Mouse (Mus musculus) forebrain, embryonic 12.5 days (tissue): ENCODE measurements around the gene Urb1. TPM values are rescaled to one million over a fixed set of nuclear protein-coding genes. Genes with fewer than 3 reads are reported as not detected.
A peak's percentile ranks its signal among the peaks of the same experiment; 100 is the strongest.

Experiments used
- ATAC-seq: fragments of 200-750 bp; cut with Nextera tagmentation; 2 replicates; pipeline ENCODE4 v1.8.0; 2017; ENCODE audit warnings: moderate TSS enrichment; ENCODE audit not compliant: low FRiP score
- H3K27ac ChIP-seq: fragments of 300-500 bp; sonication (generic); 2 replicates; pipeline ENCODE4 v1.5.1; 2016; ENCODE audit warnings: mild to moderate bottlenecking
- H3K27me3 ChIP-seq: fragments of 300-500 bp; sonication (generic); 2 replicates; pipeline ENCODE4 v1.6.1; 2016; ENCODE audit warnings: mild to moderate bottlenecking
- H3K36me3 ChIP-seq: fragments of 300-500 bp; sonication (generic); replicated peaks from 2 replicates; pipeline ENCODE4 v1.6.1; 2016; ENCODE audit warnings: mild to moderate bottlenecking
- H3K4me1 ChIP-seq: fragments of 300-500 bp; sonication (generic); 2 replicates; pipeline ENCODE4 v1.6.1; 2016
- H3K4me2 ChIP-seq: fragments of 300-500 bp; sonication (generic); 2 replicates; pipeline ENCODE4 v1.6.1; 2016; ENCODE audit warnings: mild to moderate bottlenecking, moderate library complexity
- H3K4me3 ChIP-seq: fragments of 300-500 bp; sonication (generic); replicated peaks from 2 replicates; pipeline ENCODE4 v1.5.1; 2016; ENCODE audit warnings: mild to moderate bottlenecking
- H3K9ac ChIP-seq: fragments of 300-500 bp; sonication (generic); 2 replicates; pipeline ENCODE4 v1.6.1; 2016; ENCODE audit warnings: mild to moderate bottlenecking
- H3K9me3 ChIP-seq: fragments of 300-500 bp; sonication (generic); 2 replicates; pipeline ENCODE4 v1.6.1; 2016
- WGBS: fragments of 180-500 bp; shearing (Covaris S2); methylation state at CpG from one replicate; pipeline ENCODE4 v1.1.7; 2016; 5-methylcytosine and 5-hydroxymethylcytosine counted together
- polyA plus RNA-seq: library from polyadenylated mRNA; unstranded; fragments of >200 nt; fragmentation: Nextera tagmentation; extraction: Ambion mirVana; gene quantifications from 2 replicates; pipeline ENCODE4 v1.2.1, GENCODE M21; 2016

Urb1 gene
- polyA plus RNA-seq, 1 experiment from 2014 or later = 13.9 TPM

- H3K36me3 ChIP-seq = no peaks in the 10 kb centered on the region
- H3K27ac ChIP-seq = no peak overlapping the region
- H3K4me3 ChIP-seq = no peak overlapping the region
- 90% methylated on average over 10 of the region's 10 CpGs for WGBS
- no peaks in the 10 kb centered on the region for H3K4me1 ChIP-seq
- no peaks in the 10 kb centered on the region for H3K9me3 ChIP-seq
- ATAC-seq = no peak
- H3K4me2 ChIP-seq = no peak overlapping the region
- H3K9ac ChIP-seq = no peak overlapping the region
- H3K27me3 ChIP-seq = 0 out of 2 replicates have a peak, but pooled peaks cover 4% of the 10 kb centered on the region
These were observed 12.2 kb upstream of the Urb1 start for GRCm38 (mm10) chr16:90822284-90822935.

- Histone ChIP-seq H3K36me3 (no peaks in the 10 kb centered on the region), H3K9me3 (no peaks in the 10 kb centered on the region), H3K9ac (no peak overlapping the region), H3K4me3 (no peak overlapping the region), H3K4me2 (no peak overlapping the region), H3K4me1 (no peaks in the 10 kb centered on the region), H3K27ac (no peak overlapping the region), H3K27me3 (0 out of 2 replicates have a peak, but pooled peaks cover 10% of the 10 kb centered on the region)
- ATAC-seq = no peak
- WGBS = 89% methylated on average over 14 of the region's 14 CpGs
These were observed 11.0 kb upstream of the Urb1 start for GRCm38 (mm10) chr16:90821046-90821697.

GRCm38 (mm10) chr16:90820326-90820725 lies 10.1 kb upstream of the Urb1 start:
- no peaks in the 10 kb centered on the region for H3K9me3 ChIP-seq
- no peaks in the 10 kb centered on the region for H3K36me3 ChIP-seq
- 0 out of 2 replicates have a peak, but pooled peaks cover 10% of the 10 kb centered on the region for H3K27me3 ChIP-seq
- H3K4me1 ChIP-seq = no peaks in the 10 kb centered on the region
- no peak overlapping the region for H3K27ac ChIP-seq
- no peak overlapping the region for H3K4me3 ChIP-seq
- no peak for ATAC-seq
- H3K9ac ChIP-seq = no peak overlapping the region
- WGBS = 83% methylated on average over 6 of the region's 6 CpGs
- no peak overlapping the region for H3K4me2 ChIP-seq

- 88% methylated on average over 5 of the region's 5 CpGs for WGBS
- Histone ChIP-seq H3K36me3 (no peaks in the 10 kb centered on the region), H3K27me3 (0 out of 2 replicates have a peak, but pooled peaks cover 6% of the 10 kb centered on the region), H3K9me3 (no peaks in the 10 kb centered on the region), H3K27ac (no peak overlapping the region), H3K4me2 (no peak overlapping the region), H3K9ac (no peak overlapping the region), H3K4me3 (no peak overlapping the region), H3K4me1 (peaks cover 10% of the 10 kb centered on the region)
- no peak for ATAC-seq
These were observed 1.9 kb upstream of the Urb1 start for GRCm38 (mm10) chr16:90812086-90812485.

GRCm38 (mm10) chr16:90810716-90811256 lies 573 bp upstream of the Urb1 start:
- Histone ChIP-seq H3K36me3 (no peaks in the 10 kb centered on the region), H3K27me3 (no peaks in the 10 kb centered on the region), H3K4me3 (peak overlapping the region; percentile 71), H3K4me1 (peaks cover 10% of the 10 kb centered on the region), H3K4me2 (peak overlapping the region; percentile 66), H3K9me3 (no peaks in the 10 kb centered on the region), H3K27ac (0 out of 2 replicates have a peak overlapping the region, but pooled peaks have one; percentile 57), H3K9ac (peak overlapping the region; percentile 46)
- 42% methylated on average over 11 of the region's 11 CpGs for WGBS
- ATAC-seq = peak; percentile 47

- H3K9me3 ChIP-seq = no peaks in the 10 kb centered on the region
- H3K36me3 ChIP-seq = peaks cover 50% of the 10 kb centered on the region
- no peak overlapping the region for H3K4me3 ChIP-seq
- WGBS = 92% methylated on average over 5 of the region's 5 CpGs
- H3K4me2 ChIP-seq = no peak overlapping the region
- no peak overlapping the region for H3K9ac ChIP-seq
- no peak for ATAC-seq
- peaks cover 6% of the 10 kb centered on the region for H3K4me1 ChIP-seq
- no peaks in the 10 kb centered on the region for H3K27me3 ChIP-seq
- no peak overlapping the region for H3K27ac ChIP-seq
These were observed 5.7 kb downstream of the Urb1 start for GRCm38 (mm10) chr16:90804466-90804865.

GRCm38 (mm10) chr16:90801928-90802327 lies 8.3 kb downstream of the Urb1 start:
- Histone ChIP-seq H3K9ac (no peak overlapping the region), H3K36me3 (peaks cover 68% of the 10 kb centered on the region)
- 81% methylated on average over 3 of the region's 3 CpGs for WGBS

GRCm38 (mm10) chr16:90801251-90801650 lies 9.0 kb downstream of the Urb1 start:
- Histone ChIP-seq H3K36me3 (peaks cover 71% of the 10 kb centered on the region), H3K27me3 (no peaks in the 10 kb centered on the region), H3K4me2 (no peak overlapping the region), H3K4me3 (no peak overlapping the region), H3K27ac (no peak overlapping the region), H3K9me3 (no peaks in the 10 kb centered on the region), H3K9ac (no peak overlapping the region), H3K4me1 (no peaks in the 10 kb centered on the region)
- ATAC-seq = no peak
- 91% methylated on average over 5 of the region's 5 CpGs for WGBS

More at GRCm38 (mm10) chr16:90801928-90802327, 8.3 kb downstream of the Urb1 start:
- no peak for ATAC-seq
- H3K4me3 ChIP-seq = no peak overlapping the region
- H3K4me1 ChIP-seq = no peaks in the 10 kb centered on the region
- no peak overlapping the region for H3K27ac ChIP-seq
- no peaks in the 10 kb centered on the region for H3K27me3 ChIP-seq
- H3K9me3 ChIP-seq = no peaks in the 10 kb centered on the region
- no peak overlapping the region for H3K4me2 ChIP-seq

- no peaks in the 10 kb centered on the region for H3K4me1 ChIP-seq
- H3K4me3 ChIP-seq = no peak overlapping the region
- no peak for ATAC-seq
- no peaks in the 10 kb centered on the region for H3K9me3 ChIP-seq
- H3K9ac ChIP-seq = no peak overlapping the region
- 92% methylated on average over 10 of the region's 10 CpGs for WGBS
- no peaks in the 10 kb centered on the region for H3K27me3 ChIP-seq
- no peak overlapping the region for H3K27ac ChIP-seq
- peaks cover 78% of the 10 kb centered on the region for H3K36me3 ChIP-seq
- H3K4me2 ChIP-seq = no peak overlapping the region
These were observed 10.4 kb downstream of the Urb1 start for GRCm38 (mm10) chr16:90799840-90800239.

- no peaks in the 10 kb centered on the region for H3K4me1 ChIP-seq
- H3K36me3 ChIP-seq = peaks cover 75% of the 10 kb centered on the region
- H3K4me2 ChIP-seq = no peak overlapping the region
- ATAC-seq = no peak
- H3K4me3 ChIP-seq = no peak overlapping the region
- H3K9ac ChIP-seq = no peak overlapping the region
- no peak overlapping the region for H3K27ac ChIP-seq
- H3K9me3 ChIP-seq = no peaks in the 10 kb centered on the region
- WGBS = 91% methylated on average over 5 of the region's 5 CpGs
- H3K27me3 ChIP-seq = no peaks in the 10 kb centered on the region
These were observed 11.4 kb downstream of the Urb1 start for GRCm38 (mm10) chr16:90798848-90799247.

GRCm38 (mm10) chr16:90798446-90798845 lies 11.8 kb downstream of the Urb1 start:
- no peak overlapping the region for H3K4me2 ChIP-seq
- H3K4me1 ChIP-seq = no peaks in the 10 kb centered on the region
- ATAC-seq = no peak
- H3K27ac ChIP-seq = no peak overlapping the region
- H3K27me3 ChIP-seq = no peaks in the 10 kb centered on the region
- no peaks in the 10 kb centered on the region for H3K9me3 ChIP-seq
- H3K4me3 ChIP-seq = no peak overlapping the region
- H3K36me3 ChIP-seq = peaks cover 76% of the 10 kb centered on the region
- WGBS = 93% methylated on average over 8 of the region's 8 CpGs
- H3K9ac ChIP-seq = no peak overlapping the region

GRCm38 (mm10) chr16:90794708-90795107 lies 15.5 kb downstream of the Urb1 start:
- Histone ChIP-seq H3K4me2 (no peak overlapping the region), H3K36me3 (peaks cover 83% of the 10 kb centered on the region), H3K27me3 (no peaks in the 10 kb centered on the region), H3K9ac (no peak overlapping the region), H3K4me1 (no peaks in the 10 kb centered on the region), H3K27ac (no peak overlapping the region), H3K4me3 (no peak overlapping the region), H3K9me3 (no peaks in the 10 kb centered on the region)
- ATAC-seq = no peak
